Mouse (Mus musculus) left cerebral cortex, adult 9 months (tissue): ENCODE measurements at regions not wholly inside any gene's neighbourhood (a gene's known extent, or its start where the extent isn't known, plus 50 kb on each side); places are given as distances from the start of the nearest gene placed in this dataset.

Experiments used
- DNase-seq, 2 experiments: peaks; one replicate each; pipeline ENCODE4 v3.0.0; 2022; ENCODE audit warnings: low spot score in 2 of 2

DNA sequence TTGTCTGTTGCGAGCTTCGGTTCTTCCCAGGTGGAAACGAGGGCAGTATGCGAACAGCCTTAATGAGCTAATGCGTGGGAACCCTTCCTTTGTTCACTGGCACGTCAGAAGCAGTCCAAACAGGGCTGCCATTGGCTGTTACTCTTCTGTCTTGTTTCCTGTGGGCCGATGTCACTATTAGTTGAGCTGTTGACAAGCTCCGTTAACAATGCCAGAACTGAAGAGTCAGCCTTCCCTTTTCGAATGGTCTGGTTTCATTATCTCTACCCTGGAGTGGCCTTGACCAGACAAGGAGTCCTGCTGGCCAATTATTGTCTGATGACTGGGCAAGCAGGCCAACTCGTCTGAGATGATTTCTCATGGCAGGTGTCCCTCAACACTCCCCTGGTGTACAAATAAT lies 230.1 kb downstream of the Gm11011 start:
- DNase-seq = no peak

- no peak for DNase-seq
Measured at GRCm38 (mm10) chr2:169351547-169351946, 236.0 kb downstream of the Gm11011 start.

- no peak for DNase-seq
Measured at GRCm38 (mm10) chr2:169346107-169346506, 241.4 kb downstream of the Gm11011 start.

DNA sequence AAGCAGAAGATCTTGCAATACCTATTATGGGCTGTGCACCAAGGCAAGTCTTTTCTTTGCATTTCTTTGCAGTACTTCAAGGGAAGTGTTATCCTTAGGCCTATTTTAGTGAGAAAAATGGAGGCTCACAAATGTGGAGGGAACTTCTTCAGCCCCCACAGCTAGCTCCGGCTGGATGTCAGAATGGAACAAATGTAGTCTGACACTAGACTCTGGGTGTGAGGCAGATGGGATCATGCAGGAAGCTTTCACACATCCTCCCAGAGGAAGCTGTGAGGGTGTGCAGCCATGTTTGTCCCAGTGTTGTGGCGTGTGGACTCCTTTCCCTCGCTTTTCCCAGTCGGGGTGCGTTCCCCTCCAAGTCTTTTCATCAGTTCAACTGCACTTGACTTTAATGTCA lies 268.0 kb downstream of the Gm11011 start:
- peak; percentile 52 to 78 for DNase-seq

DNA sequence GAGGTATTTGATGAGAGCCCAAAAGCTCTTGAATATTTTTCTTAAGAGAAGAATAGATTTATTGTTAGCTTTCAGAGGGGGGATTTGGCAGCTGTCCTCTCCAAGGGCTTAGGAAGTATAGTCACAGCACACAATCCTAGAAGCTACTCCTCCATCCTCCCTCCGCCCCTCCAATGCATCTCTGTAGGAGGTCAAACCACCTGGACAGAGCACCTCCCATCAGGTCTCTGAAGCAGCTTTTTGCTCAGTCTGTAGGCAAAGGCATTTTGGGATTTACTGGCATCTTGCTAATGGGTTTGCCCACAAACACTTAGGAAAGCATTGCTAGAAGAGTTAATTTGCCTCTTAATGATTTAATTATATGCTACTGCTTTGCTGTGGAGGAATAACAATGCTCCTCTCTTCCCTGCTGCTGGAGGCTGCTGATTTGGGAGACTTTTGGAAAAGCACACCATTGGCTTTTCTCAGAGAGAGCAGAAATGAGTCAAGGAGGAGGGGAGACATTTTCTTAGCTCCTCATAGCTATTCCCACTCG lies 273.1 kb downstream of the Gm11011 start:
- no peak for DNase-seq

GRCm38 (mm10) chr2:169311821-169312220 lies 275.7 kb downstream of the Gm11011 start:
- no peak for DNase-seq

- DNase-seq = no peak
Measured at GRCm38 (mm10) chr2:169311356-169311755, 276.2 kb downstream of the Gm11011 start.

- DNase-seq = no peak
Measured at GRCm38 (mm10) chr2:169304360-169304759, 283.2 kb downstream of the Gm11011 start.

- no peak for DNase-seq
Measured at GRCm38 (mm10) chr2:169300966-169301365, 286.6 kb downstream of the Gm11011 start.

GRCm38 (mm10) chr2:169300411-169300810 lies 287.1 kb downstream of the Gm11011 start:
- DNase-seq = peak in 1 of 2 experiments; percentile 63

GRCm38 (mm10) chr2:169297841-169298627 lies 289.5 kb downstream of the Gm11011 start:
- DNase-seq = no peak

DNA sequence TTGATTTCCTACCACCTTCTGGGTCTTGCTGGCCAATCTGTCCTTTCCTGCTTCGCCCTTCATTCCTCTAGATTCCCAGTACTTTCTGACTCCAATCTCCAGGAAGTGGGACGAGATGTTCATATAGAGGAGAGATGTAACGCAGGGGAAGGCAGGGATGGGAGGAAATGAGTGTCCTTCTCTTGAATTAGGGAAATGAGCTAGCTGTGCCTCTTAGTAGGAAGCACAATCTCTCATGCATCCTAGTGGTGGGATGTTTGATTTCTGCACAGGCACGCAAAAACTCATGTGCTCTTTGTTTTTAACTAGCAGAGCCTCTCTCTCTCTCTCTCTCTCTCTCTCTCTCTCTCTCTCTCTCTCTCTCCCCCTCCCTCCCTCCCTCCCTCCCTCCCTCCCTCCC lies 290.3 kb downstream of the Gm11011 start:
- no peak for DNase-seq

DNA sequence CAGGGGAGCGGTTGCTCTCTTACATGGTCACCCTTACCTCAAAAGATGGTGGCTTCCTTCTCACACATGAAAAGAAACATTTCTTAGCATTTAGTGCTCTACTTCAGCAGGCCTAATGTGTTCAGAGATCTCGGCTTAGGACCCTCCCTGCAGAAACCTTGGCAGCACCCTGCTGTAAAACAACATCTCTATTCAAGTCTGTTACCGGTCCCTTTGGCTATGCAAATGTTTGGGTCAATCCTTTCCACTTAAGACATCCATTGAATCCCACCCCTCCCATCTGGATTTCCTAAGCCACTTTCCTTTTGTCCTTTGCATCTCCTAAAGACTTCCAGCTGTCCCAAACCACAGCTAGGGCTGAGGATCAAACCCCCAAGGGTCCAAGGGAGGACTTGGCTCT lies 294.2 kb downstream of the Gm11011 start:
- DNase-seq = no peak

GRCm38 (mm10) chr2:169288891-169289605 lies 298.5 kb downstream of the Gm11011 start:
- no peak for DNase-seq

DNA sequence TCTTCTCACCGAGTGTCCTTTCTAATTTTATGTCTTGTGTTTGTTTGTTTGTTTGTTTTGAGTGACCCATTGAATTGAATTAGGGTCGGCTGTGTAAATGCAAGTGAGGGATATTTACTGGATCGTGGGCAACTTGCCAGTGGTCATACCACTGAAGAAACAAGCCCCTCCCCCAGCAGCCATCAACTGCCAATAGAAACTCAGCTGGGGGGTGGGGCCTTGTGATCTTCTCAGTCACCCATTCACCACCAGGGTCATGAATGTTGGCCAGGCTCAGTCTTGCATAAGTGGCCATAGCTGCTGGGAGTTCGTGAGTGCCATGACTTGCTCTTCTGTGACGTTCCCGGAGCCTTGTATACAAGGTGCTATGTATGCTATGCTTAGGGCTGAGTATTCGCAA lies 300.8 kb downstream of the Gm11011 start:
- DNase-seq = no peak

GRCm38 (mm10) chr2:169282508-169283117 lies 304.9 kb downstream of the Gm11011 start:
- no peak for DNase-seq

GRCm38 (mm10) chr2:169275371-169275770 lies 312.2 kb downstream of the Gm11011 start:
- DNase-seq = no peak

DNA sequence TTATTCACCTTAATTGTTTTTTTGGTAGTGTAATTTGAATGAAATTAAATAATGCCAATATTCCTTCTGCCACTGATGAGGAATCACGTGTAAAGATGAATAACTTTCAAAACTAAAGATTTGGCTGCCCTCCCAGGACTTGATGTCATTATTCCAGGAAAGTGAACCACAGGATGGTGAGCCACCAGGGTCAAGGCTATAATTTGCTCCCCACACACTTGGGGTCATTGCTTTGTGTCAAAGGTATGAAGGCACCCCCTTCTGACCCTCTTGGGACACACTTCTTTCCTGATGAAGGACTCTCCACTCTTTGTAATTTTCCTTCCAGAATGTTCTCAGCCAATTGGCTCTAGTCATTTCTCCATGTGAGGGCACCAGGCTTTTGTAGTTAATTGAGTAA lies 313.4 kb downstream of the Gm11011 start:
- no peak for DNase-seq

- no peak for DNase-seq
Measured at GRCm38 (mm10) chr2:169272622-169273021, 314.9 kb downstream of the Gm11011 start.

- no peak for DNase-seq
Measured at GRCm38 (mm10) chr2:169272018-169272417, 315.5 kb downstream of the Gm11011 start.

GRCm38 (mm10) chr2:169260636-169261035 lies 305.2 kb upstream of the Zfp64 start:
- DNase-seq = peak; percentile 15 to 35

DNA sequence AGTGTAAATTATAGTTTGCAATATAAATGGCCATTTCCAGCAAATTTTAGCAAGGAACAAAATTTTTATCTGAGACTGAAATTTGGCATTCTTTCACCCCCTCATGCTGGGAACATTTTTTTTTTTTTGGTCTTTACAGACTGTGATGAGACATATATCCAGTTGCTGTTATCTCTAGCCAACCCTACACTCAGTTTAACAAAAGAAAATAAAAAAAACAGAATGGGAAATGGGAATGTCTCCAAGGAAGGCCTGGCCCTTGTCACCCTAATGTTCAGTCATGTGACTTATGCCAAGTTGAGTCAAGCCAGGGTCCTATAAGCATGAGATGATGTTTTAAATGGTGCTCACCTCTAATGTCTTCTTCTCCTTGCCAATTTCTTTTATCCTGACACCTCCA lies 289.2 kb upstream of the Zfp64 start:
- no peak for DNase-seq
